Mouse (Mus musculus): ENCODE measurements around the gene Sbf2. TPM values are rescaled to one million over a fixed set of nuclear protein-coding genes. Genes with fewer than 3 reads are reported as not detected.
A peak's percentile ranks its signal among the peaks of the same experiment; 100 is the strongest.

Gene Sbf2
- total RNA-seq, 2 experiments from 2014 or later = 52.8 to 57.7 TPM

DNA sequence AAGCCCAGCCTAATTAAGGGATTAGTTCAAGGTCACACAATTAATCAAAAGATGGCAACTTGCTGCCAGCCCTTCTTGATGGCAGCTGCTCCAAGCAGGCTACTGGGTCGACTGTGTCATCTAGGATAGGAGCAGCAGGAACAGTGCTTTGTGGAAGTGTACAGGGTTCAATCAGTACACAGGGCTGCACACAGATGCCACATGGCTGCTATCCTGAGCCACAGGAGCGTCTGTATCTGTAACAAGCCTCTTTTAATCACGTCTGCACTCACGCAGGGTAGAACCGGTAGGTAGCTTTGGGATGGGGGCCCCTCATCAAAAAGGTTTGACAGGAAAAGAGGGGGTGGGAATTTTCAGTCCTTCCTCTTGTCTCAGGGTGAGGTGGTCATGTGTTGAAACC is 308.4 kb downstream of the Sbf2 start:
- DNase-seq = no peak

DNA sequence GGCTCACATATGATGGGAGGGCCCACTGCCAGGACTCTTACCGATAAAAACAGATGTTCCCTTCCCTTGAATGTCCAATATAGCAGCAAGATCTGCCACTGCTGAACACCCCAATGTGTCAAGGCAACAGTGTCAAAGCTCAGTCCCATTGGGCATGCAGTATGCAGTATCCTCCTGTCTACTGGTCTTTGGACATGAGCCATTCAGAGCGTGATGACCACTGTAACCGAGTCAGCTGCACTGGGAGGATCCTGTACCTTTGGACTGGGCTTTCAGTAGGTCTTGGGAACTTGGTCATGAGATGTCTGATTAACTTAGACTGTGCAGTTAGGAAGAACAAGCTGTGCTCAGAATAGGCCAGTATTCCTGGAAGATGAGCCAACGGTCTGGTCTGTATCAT is 309.2 kb downstream of the Sbf2 start:
- DNase-seq = no peak

DNA sequence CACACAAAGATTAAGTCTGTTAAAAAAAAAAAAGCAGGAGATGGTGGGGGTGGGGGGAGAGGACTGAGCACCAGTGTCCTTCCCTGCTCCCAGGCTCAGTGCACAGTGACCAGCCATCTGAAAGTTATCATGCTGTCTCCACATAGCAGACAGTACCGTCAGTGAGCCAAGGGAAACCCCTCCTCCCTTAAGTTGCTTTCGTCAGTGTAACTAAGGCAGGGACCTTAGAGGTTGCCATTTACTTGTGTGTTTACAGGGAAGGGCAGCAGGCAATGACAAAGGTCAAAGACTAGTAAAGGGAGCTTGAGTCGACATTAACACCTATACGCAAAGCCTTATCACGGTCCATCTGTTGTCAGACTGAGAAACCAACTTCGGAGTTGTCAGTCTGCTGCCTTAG is 311.8 kb downstream of the Sbf2 start:
- DNase-seq = no peak

GRCm38 (mm10) chr7:110298739-110299410 is 315.8 kb downstream of the Sbf2 start:
- DNase-seq = no peak

GRCm38 (mm10) chr7:110298090-110298489 is 316.6 kb downstream of the Sbf2 start:
- no peak for DNase-seq

DNA sequence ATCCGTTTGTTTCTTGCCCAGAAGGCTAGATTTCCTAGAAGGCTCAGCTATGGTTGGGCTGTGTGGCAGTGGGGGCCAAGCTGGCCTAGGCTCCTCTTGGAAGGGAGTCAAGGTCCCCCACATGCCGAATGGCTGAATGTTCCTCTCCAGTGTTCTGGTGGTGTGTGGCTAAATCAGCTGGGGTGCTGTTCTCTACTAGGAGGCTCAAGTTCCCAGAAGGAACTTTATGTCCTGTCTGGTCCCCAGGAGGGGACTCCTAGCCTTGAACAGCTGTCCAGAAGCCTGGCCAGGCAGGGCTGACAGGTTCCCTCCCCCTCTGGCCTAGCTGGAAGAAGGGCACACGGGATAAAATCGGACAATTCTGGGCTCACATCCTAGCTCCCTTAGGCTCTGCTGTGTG is 317.1 kb downstream of the Sbf2 start:
- DNase-seq = no peak

DNA sequence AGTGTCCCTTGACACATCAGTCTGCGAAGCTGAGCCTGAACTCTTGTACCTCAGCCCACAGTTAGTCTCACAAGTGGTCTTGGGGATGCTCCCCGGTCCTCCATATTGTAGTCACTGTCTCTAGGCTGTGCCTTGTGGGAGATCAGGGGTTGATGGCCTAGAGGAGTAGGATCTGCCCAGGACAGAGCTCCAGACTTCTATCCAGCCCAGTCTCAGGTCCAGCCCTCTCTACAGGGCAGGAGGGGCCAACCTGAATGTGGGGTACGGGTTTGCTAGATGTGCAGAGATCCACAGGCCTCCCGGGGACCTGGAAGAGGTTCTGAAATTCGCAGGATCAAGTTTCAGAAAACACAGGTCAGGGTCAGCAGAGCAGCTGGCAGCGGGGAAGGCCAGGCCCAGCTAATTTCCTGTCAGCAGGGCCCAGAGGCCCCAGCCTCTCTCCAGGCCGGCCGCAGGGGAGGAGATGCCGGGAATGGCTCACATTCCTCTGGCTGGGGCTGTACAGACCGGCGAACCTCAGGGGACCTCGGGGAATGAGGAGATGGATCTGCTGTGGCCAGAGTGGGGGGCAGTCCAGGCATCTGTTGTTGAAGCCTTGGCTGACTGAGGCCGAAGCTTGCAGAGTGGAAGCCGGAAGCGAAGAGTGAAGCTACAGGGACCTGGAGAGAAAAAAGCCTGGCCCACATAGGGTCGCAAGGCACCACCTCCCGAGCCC is 317.7 kb downstream of the Sbf2 start:
- peak; percentile 77 for DNase-seq

GRCm38 (mm10) chr7:110289647-110290046 is 325.1 kb downstream of the Sbf2 start:
- no peak for DNase-seq

- peak; percentile 71 for DNase-seq
Measured at GRCm38 (mm10) chr7:110288731-110289191, 326.0 kb downstream of the Sbf2 start.

GRCm38 (mm10) chr7:110288191-110288604 is 326.5 kb downstream of the Sbf2 start:
- DNase-seq = no peak

DNA sequence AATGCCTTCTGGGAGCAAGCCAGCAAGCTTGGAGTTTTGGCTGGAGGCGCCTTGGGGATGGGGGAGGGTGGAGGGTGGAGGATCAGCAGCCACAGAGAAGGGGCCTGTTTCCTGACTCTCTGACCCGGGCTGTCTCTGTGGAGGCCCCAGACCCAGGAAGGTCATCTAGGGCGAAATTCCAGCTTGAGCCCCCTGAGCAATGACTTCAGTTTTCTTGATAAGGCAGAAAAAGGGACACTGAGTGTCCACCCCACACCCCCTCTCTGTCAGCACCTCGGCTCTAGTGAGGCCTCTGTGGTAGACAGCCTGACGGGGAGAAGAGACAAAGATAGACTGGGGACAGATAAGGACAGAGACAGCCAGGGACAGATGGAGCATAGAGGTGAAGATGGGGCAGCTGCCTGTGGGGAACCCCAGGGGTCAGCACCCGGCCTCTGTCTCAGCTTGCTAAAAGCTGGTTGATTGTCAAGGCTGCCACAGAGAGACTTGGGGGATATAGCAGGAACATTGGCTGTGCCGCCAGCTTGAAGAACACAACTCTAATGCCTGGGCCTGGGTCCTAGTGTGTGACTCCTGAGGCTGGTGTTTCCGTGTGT is 327.1 kb downstream of the Sbf2 start:
- DNase-seq = peak; percentile 36

GRCm38 (mm10) chr7:110286838-110287475 is 327.8 kb downstream of the Sbf2 start:
- DNase-seq = peak; percentile 90

DNA sequence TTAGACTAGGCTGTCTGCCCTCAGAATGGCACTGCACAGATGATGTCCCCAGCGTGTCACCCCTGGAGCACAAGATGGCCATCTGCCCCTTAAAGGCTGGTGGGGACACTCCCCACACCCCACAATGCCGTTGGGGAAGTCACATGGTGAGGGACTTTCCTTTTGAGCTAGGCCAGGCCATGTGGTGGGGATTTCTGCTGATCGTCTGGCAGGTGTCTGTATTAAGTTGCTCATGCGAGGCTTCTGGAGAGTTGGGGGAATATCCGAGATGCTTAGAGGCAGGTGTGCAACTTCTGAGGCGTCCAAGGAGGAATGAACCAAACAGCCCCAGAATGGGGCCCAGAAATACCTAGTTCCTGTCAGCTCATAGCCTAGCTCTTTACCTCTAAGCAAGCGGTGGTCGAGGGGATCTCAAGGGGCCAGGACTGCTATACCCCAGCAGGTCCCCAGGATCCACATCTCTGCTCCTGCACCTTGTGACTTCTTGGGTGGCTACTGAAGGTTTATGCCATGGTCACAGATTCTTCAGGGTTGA is 328.5 kb downstream of the Sbf2 start:
- no peak for DNase-seq

DNA sequence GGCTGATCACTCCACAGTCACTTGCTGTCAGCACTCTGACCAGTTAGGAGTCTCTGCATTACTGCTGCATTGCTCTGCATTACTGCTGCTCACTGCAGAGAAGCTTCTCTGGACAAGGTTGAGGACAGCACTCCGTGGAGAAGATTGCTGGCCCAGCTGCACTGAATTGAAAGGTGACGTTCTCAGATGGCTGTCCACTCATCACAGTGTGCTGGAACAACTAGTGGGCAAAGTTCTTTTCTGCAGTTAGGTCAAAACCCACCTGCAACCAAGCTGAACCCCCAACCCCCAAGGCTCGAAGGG is 328.9 kb downstream of the Sbf2 start:
- no peak for DNase-seq

DNA sequence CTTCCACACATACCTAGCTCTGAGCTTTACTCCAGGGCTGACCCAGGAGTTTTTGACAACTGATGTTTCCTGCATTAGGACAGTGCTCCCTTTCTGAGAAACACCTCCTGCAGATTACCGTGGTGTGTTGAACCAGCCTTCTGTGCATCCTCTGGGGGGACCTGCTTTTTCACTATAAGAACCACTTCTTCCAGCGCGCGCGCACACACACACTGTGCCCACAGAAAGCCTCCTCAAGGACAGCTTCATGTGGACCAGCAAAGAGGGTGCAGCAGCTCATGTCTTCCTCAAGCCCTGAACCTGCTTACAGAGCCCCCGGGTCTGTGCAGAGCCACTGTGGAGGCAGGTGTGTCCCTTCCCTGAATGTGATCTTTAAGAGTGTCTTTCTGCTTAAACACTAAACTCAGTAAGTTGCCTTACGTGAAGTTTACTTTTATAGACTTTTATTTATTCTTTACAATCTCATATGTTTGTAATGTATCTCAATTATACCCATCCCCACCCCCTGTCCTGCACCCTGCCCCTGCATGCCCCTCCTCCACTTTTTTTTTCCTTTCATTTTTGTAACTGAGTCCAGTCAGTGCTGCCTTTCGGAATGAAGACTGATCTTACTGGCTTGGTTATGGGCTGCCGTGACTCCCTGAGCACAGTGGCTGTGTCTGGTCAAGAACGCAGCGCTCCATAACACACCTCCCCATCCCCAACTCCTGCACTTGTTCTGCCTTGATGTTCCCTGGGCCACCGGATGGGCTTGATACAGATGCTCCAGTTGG is 329.5 kb downstream of the Sbf2 start:
- no peak for DNase-seq

DNA sequence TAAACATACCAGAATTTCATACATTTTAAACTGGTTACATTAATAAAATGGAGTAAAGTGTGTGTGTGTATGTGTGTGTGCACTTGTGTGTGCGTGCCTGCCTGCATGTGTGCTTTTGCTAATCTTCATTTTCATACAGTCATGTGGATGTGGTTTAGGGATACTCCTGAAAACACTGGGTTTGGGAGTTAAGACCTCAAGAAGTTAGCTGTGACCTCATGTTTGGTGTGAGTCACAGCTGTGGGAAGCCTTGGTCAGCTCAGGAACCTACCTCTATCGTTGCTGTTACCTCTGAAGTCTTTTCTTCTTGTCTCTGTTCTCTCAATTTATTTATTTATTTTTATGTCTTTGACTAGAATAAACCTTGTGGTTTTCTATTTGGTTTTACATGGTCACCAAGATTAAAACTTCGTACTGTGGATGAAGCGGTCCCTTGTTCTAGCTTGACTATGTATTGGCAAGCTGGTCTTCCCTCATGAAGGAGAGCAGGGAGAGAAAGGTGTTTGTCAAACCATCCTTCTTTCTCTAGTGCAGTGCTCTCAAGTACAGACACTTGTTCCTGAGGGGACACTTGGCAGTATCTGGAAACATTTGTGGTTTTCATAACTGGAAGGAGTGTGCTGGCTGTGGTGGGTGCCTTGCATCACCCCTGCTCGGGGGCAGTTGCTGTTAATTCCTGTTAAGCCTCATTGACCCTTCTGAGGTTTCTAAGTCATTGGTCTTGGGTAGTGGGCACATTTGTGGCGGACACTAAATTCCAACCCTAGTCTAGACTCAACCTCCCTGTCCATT is 331.0 kb downstream of the Sbf2 start:
- no peak for DNase-seq

DNA sequence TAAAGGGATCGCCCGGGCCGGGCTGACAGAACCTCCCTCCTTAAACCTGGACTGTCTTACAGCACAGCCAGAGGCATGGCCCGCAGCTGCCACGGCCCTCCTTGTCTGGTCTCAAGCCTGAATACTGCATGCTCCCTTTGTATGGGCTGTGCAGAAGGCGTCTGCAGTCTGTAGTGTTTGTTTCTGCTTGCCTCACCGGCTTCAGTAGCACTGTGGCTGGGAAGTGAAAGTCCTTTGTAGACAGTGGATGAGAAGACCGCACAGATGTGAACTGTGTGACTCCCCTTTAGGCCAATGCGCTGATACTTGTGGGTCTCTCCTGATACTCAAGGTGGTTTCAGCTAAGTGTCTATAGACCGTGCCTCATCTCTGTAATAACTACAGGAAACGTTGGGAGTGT is 331.9 kb downstream of the Sbf2 start:
- DNase-seq = no peak

DNA sequence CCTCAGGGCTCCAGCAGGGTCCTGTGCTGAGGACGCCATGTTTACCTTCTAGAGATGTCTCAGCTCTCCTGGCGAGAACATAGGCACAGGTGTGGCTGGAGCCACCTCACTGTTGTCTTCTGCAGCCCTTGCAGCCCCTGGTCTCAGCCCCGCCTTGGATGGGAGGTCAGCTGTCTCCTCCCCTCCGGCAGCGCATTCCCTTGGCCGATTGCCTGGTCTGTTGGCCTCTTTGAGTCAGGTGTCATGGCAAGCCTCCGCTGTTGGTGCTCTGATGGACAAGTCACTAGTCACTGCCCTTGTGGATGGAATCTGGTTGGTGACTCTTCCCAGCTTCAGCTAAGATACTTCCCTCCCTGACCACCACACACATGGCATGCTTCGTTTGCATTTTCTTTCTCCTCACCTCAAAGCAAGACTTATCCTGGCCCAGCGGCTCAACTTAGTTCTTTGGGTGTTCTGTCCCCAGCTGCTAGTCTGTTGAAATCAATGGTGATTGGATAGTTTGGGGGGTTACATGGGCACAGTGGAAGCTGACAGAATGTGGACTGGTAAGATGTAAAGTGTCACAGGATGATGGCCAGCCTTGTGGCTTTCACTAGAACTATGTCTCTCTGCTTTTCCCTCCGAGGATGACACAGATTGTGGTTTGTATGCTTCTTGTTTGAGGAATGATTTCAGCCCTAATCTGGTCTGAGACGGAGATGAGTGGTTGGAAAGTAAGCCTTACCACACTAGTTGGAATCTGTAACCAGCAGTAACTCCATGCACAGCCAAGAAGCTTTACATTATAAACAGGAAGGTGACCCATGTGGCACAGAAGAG is 333.1 kb downstream of the Sbf2 start:
- peak; percentile 31 for DNase-seq

DNA sequence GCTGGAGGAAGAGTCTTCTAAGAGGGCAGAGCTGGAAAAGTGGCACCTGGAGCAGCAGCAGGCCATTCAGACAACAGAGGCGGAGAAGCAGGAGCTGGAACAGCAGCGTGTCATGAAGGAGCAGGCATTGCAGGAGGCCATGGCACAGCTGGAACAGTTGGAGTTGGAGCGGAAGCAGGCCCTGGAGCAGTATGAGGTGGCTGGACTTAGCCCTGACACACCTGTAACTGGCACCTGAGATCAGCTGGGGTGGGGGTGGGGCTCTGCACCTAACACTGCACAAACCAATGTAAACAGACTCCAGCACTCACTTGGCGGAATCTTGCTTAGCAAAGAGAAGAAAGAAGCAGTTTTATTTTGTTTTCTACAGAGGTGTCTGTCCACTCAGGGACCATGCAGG is 335.5 kb downstream of the Sbf2 start:
- DNase-seq = no peak

GRCm38 (mm10) chr7:110277734-110278245 is 336.9 kb downstream of the Sbf2 start:
- DNase-seq = peak; percentile 40

All from adrenal gland, postnatal 10 days (tissue).